Mouse (Mus musculus): Measurements from ENCODE around the gene Smarcb1.

The Smarcb1 gene

DNA sequence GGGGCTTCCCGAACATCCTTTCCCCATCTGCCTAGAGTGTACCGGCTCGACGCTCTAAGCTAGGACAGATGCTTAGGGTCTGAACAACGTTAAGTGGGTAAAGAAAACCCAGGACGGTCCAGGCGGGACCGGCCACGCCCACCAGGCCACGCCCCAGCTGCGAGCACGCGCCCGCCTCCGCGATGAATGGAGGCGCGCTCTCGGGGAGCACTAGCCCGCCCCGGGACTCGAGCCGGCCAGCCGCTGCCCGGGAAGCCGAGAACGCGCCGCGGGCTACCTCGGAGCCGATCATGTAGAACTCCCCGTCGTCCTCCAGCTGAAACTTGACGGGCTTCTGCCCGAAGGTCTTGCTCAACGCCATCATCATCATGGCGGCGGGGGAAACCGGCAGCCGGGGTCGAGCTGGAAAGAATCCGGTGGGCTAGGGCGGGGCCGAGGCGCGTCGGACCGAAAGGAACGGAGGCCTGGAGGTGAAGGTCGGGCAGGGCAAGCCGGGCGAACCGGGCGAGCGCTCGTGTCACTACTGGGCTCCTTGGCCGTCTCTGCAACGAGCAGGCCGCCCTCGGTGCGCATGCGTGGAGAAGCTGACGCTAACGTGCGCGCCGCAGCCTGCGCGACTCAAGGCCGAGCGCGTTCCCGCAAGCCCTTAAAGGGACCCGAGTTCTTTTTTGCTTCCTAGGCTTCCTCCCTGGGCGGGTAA is at the start of gene Smarcb1:
Smarcb1 (minus strand) TSS at position 592 of the 700 bp plus-strand sequence.
- DNase-seq (ENCODE audit: low read depth, low spot score) = peak; percentile 95

DNA sequence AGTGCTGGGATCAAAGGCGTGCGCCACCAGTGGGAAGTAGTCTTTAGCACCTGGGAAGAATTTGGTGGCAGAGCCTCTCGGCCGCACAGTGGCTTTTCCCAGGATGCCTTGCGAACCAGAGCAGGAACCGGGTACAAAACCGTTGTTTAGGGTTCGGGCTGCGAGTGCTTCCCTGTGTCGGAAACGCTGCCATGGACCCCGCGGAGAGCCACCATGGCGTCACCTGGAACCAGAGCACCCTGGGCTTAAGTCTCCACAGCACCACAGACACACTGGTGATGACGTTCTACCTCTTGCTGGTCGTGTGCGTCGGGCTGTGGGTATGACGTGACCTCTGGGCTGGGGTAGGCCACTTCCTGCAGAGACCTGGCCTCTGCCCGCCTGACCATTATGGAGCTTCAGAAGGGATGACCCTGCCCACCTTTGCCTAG is 33.0 kb upstream of the Smarcb1 start, which contains the start of gene Gm5134:
Gm5134 (plus strand) TSS at position 134 of the 431 bp plus-strand sequence.
- peak; percentile 79 for DNase-seq (ENCODE audit: low read depth, low spot score)

DNA sequence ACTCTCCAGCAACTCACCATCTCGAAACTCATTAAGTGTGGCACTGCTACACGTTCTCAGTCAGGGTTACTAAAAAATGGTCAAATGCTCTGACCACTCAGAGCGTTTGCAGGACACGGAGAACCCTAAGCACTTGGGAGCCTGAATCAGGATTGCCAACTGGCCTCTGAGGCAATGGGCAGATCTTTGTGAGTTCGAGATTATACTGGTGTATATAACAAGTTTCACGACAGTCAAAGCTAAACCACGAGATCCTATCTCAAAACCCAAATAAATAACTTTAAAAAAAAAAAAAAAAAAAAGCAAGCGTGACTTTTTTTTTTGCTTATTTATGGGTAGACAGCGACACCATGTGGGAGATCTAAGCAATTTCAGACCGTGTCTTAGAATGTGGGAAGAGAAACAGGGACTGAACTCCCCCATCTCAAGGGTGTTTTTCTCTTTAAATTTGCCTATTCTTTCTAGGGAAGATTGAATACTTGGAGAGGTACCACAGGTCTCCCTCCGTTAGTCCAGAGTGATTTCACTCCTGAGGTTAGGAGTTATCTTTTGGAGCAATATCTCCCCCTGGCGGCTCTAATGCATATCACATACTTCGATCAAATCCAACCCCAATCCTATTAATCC is 30.1 kb upstream of the Smarcb1 start:
- peak; percentile 68 for DNase-seq (ENCODE audit: low read depth, low spot score)

DNA sequence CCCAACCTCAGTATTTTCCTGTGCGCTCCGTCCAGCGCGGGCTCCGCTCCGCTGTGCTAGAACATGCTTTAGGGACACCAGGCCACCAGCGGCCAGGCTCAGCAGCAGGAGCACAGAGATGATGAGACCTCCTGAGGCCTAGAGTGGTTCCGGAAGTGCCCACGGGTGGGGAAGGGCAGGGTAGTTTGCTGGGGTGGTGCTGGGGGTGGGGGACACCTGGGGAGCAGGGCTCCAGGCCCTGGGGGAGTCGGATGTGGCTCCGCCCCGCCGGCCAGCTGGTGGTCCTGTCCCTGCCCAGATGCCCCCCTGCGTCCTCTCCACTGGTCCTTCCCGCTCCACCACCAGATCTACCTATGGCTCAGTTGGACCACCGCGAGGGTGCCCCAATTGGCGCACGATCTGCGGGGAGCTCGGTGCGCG is 29.4 kb upstream of the Smarcb1 start:
- DNase-seq (ENCODE audit: low read depth, low spot score) = peak; percentile 65

DNA sequence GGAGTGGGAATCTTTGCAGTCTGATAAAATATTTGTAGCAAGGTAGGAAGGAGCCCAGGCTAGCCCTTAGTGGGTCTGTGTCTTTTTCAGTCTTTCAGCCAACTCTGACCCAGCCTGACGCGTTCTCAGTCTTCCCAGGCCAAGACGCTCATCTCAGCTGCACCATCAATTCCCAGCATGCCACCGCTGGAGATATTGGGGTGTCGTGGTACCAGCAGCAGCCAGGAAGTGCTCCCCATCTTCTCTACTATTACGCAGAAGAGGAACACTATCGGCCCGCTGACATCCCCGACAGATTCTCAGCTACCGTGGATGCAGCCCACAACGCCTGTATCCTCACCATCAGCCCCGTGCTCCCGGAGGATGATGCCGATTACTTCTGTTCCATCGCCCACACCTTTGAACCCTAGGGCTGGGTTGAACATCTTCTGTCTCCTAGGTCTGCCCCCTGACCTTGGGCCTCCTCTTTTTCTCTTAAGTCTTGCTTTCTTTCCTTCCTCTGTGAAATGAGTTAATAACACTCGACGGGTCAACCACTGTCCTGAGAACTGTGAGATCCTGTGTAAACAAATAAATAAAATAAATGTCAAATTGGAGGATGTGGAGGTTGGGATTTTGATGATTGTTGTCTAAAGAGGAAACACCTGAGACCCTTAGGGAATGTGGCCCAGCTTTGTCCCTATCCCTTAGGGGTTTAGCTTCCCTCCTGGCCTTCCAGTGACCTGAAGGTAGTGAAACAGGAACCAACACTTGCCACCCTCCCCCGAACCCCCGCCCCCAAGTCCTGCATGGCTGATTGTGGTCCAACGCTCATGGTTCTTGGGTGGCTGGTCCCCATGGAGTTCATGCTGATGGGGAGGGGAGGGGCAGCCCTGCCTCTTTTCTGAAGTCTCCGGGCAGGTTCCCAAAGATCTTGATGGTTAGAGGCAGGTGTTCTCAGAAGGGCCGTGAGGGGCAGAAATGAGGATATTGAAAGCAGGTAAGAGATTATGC is 27.9 kb upstream of the Smarcb1 start:
- no peak for DNase-seq (ENCODE audit: low read depth, low spot score)

DNA sequence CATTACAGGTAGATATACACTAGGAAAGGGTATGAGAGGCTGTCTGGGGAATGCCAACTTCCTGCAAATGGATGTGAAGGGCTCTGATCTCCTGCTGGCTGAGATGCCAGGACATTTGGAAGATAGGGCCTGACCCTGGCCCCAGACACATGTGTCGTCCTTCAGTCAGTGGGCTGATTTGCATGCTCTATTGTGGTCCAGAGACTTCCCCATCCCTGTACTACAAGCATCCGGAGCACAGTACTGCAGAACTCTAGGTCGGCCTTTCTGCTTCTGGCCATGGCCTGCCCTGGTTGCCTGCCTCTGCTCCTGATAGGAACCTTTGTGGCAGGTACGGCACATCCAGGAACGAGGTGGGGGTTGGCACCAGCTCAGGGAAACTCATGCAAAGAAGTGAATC is 26.7 kb upstream of the Smarcb1 start:
- no peak for DNase-seq (ENCODE audit: low read depth, low spot score)

DNA sequence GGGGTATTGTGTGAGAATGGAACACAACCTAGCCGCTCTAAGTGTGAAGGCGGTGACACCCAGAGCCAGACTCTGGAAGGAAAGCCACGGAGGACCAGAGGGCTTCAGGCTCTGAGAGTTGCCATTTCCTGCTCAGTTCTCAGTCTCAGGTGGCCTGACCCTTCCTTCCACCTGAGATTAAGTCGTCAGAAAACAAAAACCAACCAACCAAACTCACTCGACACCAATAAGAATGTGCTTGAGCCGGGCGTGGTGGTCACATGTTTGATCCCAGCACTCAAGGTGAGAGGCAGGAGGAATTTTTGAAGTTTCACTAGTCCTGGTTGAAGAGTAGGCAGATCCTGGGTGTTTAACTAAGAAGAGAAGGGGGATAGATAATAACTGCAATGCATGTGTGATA is 24.5 kb upstream of the Smarcb1 start:
- no peak for DNase-seq (ENCODE audit: low read depth, low spot score)

DNA sequence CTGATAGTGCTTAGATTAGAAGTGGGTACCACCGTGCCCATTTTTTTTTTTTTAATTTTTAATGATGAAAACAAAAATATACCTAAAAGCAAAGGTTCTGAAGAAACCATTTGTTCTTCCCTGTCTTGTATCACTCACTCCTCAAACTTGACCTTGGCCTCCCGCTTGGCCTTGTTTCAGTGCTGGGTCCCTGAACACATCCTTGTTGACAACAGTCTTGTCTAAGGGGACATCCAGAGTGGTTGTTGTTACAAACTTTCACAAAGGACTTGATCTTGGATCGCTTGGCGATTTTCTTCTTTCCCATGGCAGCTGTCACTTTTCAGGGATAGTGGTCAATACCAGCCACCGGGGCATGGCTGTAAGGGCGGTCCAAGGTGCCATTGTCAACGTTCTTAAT is 23.8 kb upstream of the Smarcb1 start:
- DNase-seq (ENCODE audit: low read depth, low spot score) = no peak

DNA sequence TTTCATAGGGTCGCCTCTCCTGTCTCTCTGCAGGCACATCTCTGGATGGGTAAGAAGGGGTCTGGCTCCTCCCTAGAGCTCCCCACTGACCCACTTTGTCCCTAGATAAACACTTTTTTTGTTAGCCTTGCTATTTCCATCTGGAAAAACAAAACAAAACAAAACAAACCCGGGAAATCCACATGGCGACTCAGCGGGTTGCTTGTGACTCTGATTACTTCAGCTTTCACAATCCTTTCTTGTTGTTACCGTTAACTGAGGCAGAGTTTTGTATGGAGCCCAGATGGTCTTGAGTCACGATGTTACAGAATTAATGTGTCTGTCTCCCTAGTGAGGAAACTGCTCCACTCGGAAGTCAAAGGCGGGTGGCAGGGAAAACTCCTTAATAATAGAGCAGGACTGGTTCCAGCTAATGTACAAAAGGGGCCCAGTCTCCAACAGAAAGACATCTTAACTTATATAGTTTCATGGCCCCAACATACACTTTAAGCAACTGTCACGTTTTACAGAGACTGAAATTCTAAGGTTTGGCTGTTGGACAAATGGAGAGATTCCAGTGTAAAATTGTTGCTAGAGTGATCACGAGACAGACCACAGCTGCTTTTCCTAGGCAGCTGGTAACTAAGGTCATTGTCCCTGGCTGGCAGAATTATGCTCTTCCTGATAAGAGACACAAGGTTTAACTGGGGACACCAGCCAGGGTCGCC is 22.8 kb upstream of the Smarcb1 start:
- DNase-seq (ENCODE audit: low read depth, low spot score) = no peak

DNA sequence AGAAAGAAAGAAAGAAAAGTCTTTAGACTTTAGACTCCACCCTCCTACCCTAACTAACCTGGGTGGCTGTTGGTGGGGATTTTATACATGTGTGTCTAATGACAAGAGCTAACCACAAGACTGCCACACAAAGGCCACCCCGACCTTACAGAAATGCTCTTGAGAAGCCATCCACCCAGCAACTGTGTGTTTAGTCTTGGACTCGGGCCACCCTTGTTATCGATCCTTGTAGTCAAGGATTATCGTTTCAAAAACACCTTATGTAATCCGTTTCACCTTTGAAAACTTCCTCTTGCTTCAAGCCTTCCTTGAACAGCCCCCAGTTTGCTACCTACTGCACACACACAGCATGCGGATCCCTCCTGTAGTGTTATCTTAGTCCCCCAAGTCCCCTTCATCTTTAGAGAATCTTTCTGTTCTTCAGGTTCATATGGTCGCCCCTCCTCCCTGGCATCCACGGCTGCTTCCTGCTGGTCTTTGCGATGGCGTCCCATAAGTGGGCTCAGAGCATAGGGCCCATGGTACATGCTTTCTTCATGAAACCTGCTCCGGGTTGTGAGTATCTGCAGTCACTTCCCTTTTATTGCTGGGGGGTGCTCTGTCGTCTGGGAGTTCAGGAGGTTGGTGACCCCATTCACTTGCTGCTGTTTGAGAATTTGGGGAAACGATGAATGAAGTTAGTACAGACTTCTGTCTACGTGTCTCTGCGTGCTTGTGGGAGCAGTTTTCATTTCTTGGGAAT is 21.5 kb upstream of the Smarcb1 start, which contains the start of gene Vpreb3:
Vpreb3 (plus strand) TSS at position 322 of the 742 bp plus-strand sequence.
- DNase-seq (ENCODE audit: low read depth, low spot score) = no peak

DNA sequence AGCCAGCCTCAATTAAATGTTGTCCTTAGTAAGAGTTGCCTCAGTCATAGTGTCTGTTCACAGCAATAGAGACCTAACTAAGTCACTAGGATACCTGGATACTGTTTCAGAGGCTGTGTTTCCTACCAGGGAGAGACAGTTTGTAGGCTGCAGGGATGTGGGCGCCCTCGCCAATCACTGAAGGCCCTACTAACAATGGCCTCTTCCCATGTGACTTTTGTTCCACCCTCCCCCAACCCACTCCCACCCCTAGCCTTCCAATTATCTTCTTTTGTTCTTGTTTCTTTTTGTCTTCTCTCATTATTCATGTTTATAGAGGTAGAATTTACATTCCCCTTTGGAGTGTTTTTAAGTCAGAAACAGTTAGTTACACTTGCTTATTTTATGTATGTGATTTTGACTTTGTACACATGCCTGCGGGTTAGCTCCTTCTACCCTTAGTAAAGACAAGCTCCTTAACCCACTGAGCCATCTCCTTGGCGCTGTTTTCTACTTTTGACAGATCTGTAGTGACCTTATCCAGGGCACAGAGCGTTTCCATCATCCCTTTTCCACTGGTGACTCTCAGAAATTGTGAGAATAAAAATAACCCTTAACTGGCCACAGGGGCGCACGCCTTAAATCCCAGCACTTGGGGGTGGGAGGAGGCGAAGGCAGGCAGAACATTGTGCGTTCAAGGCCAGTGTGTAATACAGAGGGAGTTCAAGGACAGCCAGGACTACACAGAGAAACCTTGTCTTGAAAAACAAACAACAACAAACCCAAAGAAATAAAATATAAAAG is 19.8 kb upstream of the Smarcb1 start:
- peak; percentile 70 for DNase-seq (ENCODE audit: low read depth, low spot score)

DNA sequence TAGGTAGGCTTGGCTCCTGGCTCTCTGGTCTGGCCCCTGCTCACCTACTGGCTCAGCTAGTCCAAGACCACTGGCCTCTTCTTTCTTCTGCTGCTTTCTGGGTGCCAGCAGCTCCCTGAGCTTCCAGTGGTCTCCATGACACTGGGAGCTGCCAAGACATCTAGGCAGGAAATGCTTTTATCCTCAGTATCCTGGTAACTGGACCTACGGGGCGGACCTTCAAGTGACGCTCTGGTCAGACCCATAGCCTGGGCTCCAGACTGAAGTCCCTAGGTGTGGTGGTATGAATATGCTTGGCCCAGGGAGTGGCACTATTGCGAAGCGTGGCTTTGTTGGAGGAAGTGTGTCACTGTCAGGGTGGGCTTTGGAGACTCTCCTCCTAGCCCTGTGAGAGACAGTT is 19.1 kb upstream of the Smarcb1 start, which contains the start of gene Gm867:
Gm867 (minus strand) TSS at position 153 of the 400 bp plus-strand sequence.
- DNase-seq (ENCODE audit: low read depth, low spot score) = peak; percentile 45

DNA sequence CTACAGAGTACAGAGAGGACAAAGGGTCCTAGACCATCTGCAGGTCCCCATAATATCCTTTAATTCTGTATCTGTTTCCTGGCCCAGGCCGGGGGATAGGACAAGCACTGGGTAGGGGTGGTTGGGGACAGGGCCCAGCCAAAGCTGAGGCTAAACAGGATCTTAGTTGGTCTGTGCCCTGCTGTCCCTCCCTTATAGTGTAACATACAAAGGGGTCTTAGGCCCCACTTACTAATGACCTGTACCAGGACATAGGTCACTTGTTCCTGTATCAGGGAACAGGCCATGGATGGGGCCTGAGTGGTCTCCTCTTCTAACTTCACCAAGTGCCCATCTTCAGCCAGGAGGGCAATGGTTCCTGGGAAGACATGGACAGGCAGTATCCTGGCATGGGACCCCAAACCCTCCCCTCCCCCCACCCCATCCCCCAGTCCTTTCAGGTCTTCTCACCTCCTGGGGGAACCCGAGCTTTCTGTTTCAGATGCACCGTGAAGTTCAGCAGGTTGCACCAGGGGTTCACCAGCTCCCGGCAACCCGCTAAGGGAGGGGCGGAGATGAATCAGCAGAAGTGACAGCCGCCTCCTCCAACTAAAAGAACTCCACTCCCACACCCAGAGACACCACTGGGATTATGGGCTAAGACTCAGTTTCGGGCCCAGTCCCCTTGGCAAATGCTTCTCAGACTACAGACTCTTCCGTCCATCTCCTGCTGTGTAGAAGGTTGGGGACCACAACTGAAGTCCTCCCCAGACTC is 18.2 kb upstream of the Smarcb1 start:
- DNase-seq (ENCODE audit: low read depth, low spot score) = peak; percentile 84

DNA sequence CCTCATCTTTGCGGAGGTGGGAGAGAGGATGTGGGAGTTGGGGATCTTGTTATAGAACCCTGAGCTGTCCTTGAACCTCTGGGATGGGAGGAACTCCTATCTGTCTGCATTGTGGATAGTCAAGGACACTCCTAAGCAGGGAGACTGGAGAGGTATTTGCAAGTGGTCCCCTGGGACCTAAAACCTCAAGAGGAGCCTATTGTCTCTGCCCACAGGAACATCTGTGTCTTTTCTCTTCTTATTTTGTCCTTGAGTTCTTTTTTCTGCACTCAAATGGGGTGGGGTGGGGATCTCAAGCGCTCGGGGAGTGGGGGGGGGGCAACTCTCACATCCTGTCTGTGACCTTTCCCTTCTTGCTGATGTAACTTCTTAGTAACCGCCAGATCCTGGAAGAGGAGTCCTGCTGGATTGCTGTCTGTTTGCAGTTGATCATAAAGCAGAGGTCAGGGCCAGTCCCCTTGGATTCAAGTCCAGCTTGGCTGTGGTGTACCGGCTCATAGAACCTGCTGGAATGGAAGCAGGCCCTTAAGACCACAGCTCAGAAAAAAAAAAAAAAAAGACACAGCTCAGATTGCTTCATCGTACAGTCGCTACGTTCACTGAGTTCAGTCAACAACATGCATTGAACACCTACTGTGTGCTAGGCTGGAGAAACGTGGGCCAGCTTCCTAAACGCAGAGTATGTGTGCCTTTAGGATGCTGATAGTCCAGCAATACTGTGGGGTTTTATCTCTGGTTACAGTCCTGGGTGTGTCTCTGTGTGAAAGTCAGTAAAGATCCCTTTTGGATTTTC is 16.6 kb upstream of the Smarcb1 start:
- peak; percentile 97 for DNase-seq (ENCODE audit: low read depth, low spot score)

DNA sequence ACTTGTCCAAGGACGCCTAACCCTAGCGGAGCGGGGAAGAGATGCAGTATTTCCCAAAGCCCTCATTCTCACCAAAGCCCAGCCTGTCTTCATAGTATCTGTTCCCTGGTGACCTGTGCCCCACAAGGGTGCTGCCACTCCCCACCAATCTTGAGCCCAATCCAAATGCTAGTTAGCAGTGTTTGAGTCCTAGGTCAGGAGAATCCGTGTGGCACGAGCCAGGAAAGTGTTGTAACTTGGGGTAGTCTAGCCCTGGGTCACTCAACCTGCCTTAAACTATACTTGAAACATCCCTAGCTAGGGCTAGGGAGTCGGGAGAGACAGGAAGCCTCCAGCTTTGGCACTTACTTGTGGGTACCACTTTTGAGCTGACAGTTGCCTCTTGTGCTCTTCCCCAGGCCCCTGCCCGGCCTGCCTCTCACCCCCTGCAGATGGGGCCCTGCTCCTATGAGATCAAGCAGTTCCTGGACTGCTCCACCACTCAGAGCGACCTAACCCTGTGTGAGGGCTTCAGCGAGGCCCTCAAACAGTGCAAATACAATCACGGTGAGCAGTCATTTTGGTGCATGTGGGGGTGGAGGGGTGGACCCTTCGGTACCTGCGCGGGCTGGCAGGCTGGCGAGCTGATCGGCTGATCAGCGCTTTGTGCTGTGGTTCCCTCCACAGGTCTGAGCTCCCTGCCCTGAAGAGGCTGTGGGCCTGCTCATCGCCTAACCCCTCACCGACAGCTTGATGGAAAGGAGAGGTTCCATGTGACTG is 15.7 kb upstream of the Smarcb1 start:
- DNase-seq (ENCODE audit: low read depth, low spot score) = peak; percentile 77

DNA sequence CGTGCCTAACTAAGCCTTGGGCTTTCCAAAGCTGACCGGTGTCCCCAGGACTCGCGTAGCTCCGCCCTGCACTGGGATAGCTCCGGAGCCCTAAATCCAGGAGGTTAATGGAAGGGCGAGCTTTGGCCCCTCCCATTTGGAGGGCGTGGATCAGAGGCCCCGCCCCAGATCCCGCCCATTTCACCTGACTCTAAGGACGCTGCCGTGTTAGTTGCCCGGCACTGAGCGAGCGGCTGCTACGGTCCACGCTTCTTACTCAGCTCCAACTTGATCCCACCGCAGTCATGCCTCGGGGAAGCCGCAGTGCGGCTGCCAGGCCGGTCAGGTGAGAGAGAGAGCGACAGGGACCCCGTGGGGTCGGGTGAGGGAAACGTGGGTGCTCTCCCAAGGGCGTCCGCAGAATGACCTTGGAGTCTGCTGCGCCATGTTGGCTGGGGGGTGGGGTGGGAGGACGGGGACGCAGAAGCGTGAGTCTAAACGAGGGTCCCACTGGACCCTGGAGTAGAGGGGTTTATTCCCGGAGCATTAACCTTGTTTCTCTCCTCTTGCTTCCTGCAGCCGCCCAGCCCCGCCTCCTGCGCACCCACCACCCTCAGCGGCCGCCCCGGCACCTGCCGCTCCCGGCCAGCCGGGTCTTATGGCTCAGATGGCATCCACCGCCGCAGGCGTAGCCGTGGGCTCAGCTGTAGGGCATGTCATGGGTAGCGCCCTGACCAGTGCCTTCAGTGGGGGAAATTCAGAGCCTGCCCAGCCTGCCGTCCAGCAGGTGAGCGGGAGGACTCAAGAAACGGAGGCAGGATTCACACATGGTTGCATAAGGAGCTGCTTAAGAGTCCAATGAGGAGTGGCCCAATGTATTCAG is 14.5 kb upstream of the Smarcb1 start, which contains the start of gene Mmp11:
Mmp11 (minus strand) TSS at position 817 of the 862 bp plus-strand sequence.
- peak; percentile 93 for DNase-seq (ENCODE audit: low read depth, low spot score)
